Mouse (Mus musculus) hindbrain, embryonic 13.5 days (tissue): ENCODE results near the gene Spg7. TPM values are rescaled to one million over a fixed set of nuclear protein-coding genes. Genes with fewer than 3 reads are reported as not detected.

Experiments used
- ATAC-seq: fragments of 200-750 bp; cut with Nextera tagmentation; 2 replicates; pipeline ENCODE4 v1.8.0; 2017; ENCODE audit warnings: moderate TSS enrichment; ENCODE audit not compliant: low FRiP score
- H3K27ac ChIP-seq: fragments of 300-500 bp; sonication (generic); 2 replicates; pipeline ENCODE4 v1.5.1; 2015; ENCODE audit warnings: inconsistent platforms, mild to moderate bottlenecking, moderate library complexity
- H3K27me3 ChIP-seq: fragments of 300-500 bp; sonication (generic); 2 replicates; pipeline ENCODE4 v1.6.1; 2015; ENCODE audit warnings: mild to moderate bottlenecking, inconsistent platforms
- H3K36me3 ChIP-seq: fragments of 300-500 bp; sonication (generic); 2 replicates; pipeline ENCODE4 v1.6.1; 2015; ENCODE audit warnings: mild to moderate bottlenecking, inconsistent platforms
- H3K4me1 ChIP-seq: fragments of 300-500 bp; sonication (generic); replicated peaks from 2 replicates; pipeline ENCODE4 v1.6.1; 2015; ENCODE audit warnings: inconsistent platforms
- H3K4me2 ChIP-seq: fragments of 300-500 bp; sonication (generic); 2 replicates; pipeline ENCODE4 v1.6.1; 2015; ENCODE audit warnings: inconsistent platforms, mild to moderate bottlenecking, moderate library complexity
- H3K4me3 ChIP-seq: fragments of 300-500 bp; sonication (generic); 2 replicates; pipeline ENCODE4 v1.5.1; 2015; ENCODE audit warnings: mild to moderate bottlenecking, inconsistent platforms
- H3K9ac ChIP-seq: fragments of 300-500 bp; sonication (generic); 2 replicates; pipeline ENCODE4 v1.6.1; 2015; ENCODE audit warnings: mild to moderate bottlenecking, inconsistent platforms
- H3K9me3 ChIP-seq: fragments of 300-500 bp; sonication (generic); 2 replicates; pipeline ENCODE4 v1.6.1; 2016; ENCODE audit warnings: inconsistent platforms
- WGBS: fragments of 180-500 bp; shearing (Covaris S2); methylation state at CpG from one replicate; pipeline ENCODE4 v1.1.7; 2015; 5-methylcytosine and 5-hydroxymethylcytosine counted together
- polyA plus RNA-seq: library from polyadenylated mRNA; unstranded; fragments of >200 nt; fragmentation: Nextera tagmentation; extraction: Ambion mirVana; gene quantifications from 2 replicates; pipeline ENCODE4 v1.2.1, GENCODE M21; 2015

Gene Spg7
- polyA plus RNA-seq, 1 experiment from 2014 or later: 45.9 TPM

- Histone ChIP-seq H3K4me3 (peak overlapping the region; percentile 80), H3K4me1 (peaks cover 22% of the 10 kb centered on the region), H3K27me3 (no peaks in the 10 kb centered on the region), H3K27ac (peak overlapping the region; percentile 97; the same call in 1 of the 2 replicates), H3K9me3 (no peaks in the 10 kb centered on the region), H3K4me2 (peak overlapping the region; percentile 89), H3K36me3 (peaks cover 28% of the 10 kb centered on the region), H3K9ac (peak overlapping the region; percentile 98)
- ATAC-seq: no peak
- 20% methylated on average over 15 of the region's 15 CpGs for WGBS
Measured at GRCm38 (mm10) chr8:123103285-123103684, 40.5 kb downstream of the Spg7 start.

- H3K9ac ChIP-seq: peak overlapping the region; percentile 98; the same call in 1 of the 2 replicates
- peak overlapping the region; percentile 80 for H3K4me3 ChIP-seq
- H3K36me3 ChIP-seq: peaks cover 24% of the 10 kb centered on the region
- H3K27ac ChIP-seq: 0 out of 2 replicates have a peak overlapping the region, but pooled peaks have one; percentile 97
- H3K4me1 ChIP-seq: peaks cover 22% of the 10 kb centered on the region
- peak overlapping the region; percentile 89 for H3K4me2 ChIP-seq
- no peaks in the 10 kb centered on the region for H3K27me3 ChIP-seq
- no peaks in the 10 kb centered on the region for H3K9me3 ChIP-seq
- WGBS: 88% methylated on average over 6 of the region's 6 CpGs
- ATAC-seq: no peak
Measured at GRCm38 (mm10) chr8:123104046-123104767, 41.5 kb downstream of the Spg7 start.

GRCm38 (mm10) chr8:123105553-123106326, 43.0 kb downstream of the Spg7 start:
- Histone ChIP-seq H3K9me3 (no peaks in the 10 kb centered on the region), H3K4me1 (peaks cover 22% of the 10 kb centered on the region), H3K4me3 (no peak overlapping the region), H3K9ac (no peak overlapping the region), H3K27me3 (no peaks in the 10 kb centered on the region), H3K4me2 (no peak overlapping the region), H3K27ac (no peak overlapping the region), H3K36me3 (peaks cover 24% of the 10 kb centered on the region)
- 71% methylated on average over 5 of the region's 5 CpGs for WGBS
- ATAC-seq: no peak

- Histone ChIP-seq H3K9ac (no peak overlapping the region), H3K4me1 (peaks cover 21% of the 10 kb centered on the region), H3K4me3 (no peak overlapping the region), H3K36me3 (peaks cover 24% of the 10 kb centered on the region), H3K27ac (no peak overlapping the region), H3K9me3 (no peaks in the 10 kb centered on the region), H3K27me3 (no peaks in the 10 kb centered on the region), H3K4me2 (no peak overlapping the region)
- 53% methylated on average over 2 of the region's 2 CpGs for WGBS
- no peak for ATAC-seq
Measured at GRCm38 (mm10) chr8:123106531-123106930, 43.8 kb downstream of the Spg7 start.

- Histone ChIP-seq H3K36me3 (peaks cover 24% of the 10 kb centered on the region), H3K27ac (no peak overlapping the region), H3K9me3 (no peaks in the 10 kb centered on the region), H3K4me3 (no peak overlapping the region), H3K9ac (no peak overlapping the region), H3K27me3 (0 out of 2 replicates have a peak, but pooled peaks cover 3% of the 10 kb centered on the region), H3K4me2 (no peak overlapping the region), H3K4me1 (peaks cover 15% of the 10 kb centered on the region)
- no peak for ATAC-seq
- 79% methylated on average over 1 of the region's 1 CpGs for WGBS
Measured at GRCm38 (mm10) chr8:123108010-123108409, 45.3 kb downstream of the Spg7 start.

GRCm38 (mm10) chr8:123108953-123109352, 46.2 kb downstream of the Spg7 start:
- Histone ChIP-seq H3K4me1 (peaks cover 6% of the 10 kb centered on the region), H3K4me3 (no peak overlapping the region), H3K4me2 (no peak overlapping the region), H3K36me3 (peaks cover 17% of the 10 kb centered on the region), H3K9me3 (no peaks in the 10 kb centered on the region), H3K9ac (no peak overlapping the region), H3K27me3 (0 out of 2 replicates have a peak, but pooled peaks cover 5% of the 10 kb centered on the region), H3K27ac (no peak overlapping the region)
- no peak for ATAC-seq
- WGBS: 83% methylated on average over 5 of the region's 5 CpGs

- WGBS: 17% methylated on average over 4 of the region's 4 CpGs
- no peaks in the 10 kb centered on the region for H3K9me3 ChIP-seq
- peaks cover 17% of the 10 kb centered on the region for H3K27me3 ChIP-seq
- no peak overlapping the region for H3K27ac ChIP-seq
- H3K4me3 ChIP-seq: no peak overlapping the region
- ATAC-seq: no peak; the same call in 1 of the 2 replicates
- H3K4me1 ChIP-seq: no peaks in the 10 kb centered on the region
- no peak overlapping the region for H3K9ac ChIP-seq
- no peak overlapping the region for H3K4me2 ChIP-seq
- H3K36me3 ChIP-seq: peaks cover 2% of the 10 kb centered on the region
Measured at GRCm38 (mm10) chr8:123110649-123111048, 47.9 kb downstream of the Spg7 start.

GRCm38 (mm10) chr8:123112892-123113291, 50.1 kb downstream of the Spg7 start:
- 88% methylated on average over 9 of the region's 9 CpGs for WGBS
- no peak for ATAC-seq

GRCm38 (mm10) chr8:123113908-123114469, 51.2 kb downstream of the Spg7 start:
- no peak for ATAC-seq
- Histone ChIP-seq H3K36me3 (no peaks in the 10 kb centered on the region), H3K27me3 (peaks cover 50% of the 10 kb centered on the region), H3K9ac (no peak overlapping the region), H3K4me1 (peaks cover 17% of the 10 kb centered on the region), H3K4me2 (no peak overlapping the region), H3K4me3 (no peak overlapping the region), H3K9me3 (no peaks in the 10 kb centered on the region), H3K27ac (no peak overlapping the region)
- 74% methylated on average over 2 of the region's 2 CpGs for WGBS

More at GRCm38 (mm10) chr8:123112892-123113291, 50.1 kb downstream of the Spg7 start:
- Histone ChIP-seq H3K9ac (no peak overlapping the region), H3K4me2 (no peak overlapping the region), H3K36me3 (no peaks in the 10 kb centered on the region), H3K9me3 (no peaks in the 10 kb centered on the region), H3K27me3 (peaks cover 39% of the 10 kb centered on the region), H3K27ac (no peak overlapping the region), H3K4me1 (peaks cover 13% of the 10 kb centered on the region), H3K4me3 (no peak overlapping the region)

- 63% methylated on average over 3 of the region's 3 CpGs for WGBS
- H3K4me3 ChIP-seq: no peak overlapping the region
- no peaks in the 10 kb centered on the region for H3K36me3 ChIP-seq
- H3K27ac ChIP-seq: no peak overlapping the region
- H3K9ac ChIP-seq: no peak overlapping the region
- peaks cover 17% of the 10 kb centered on the region for H3K4me1 ChIP-seq
- H3K4me2 ChIP-seq: no peak overlapping the region
- H3K9me3 ChIP-seq: no peaks in the 10 kb centered on the region
- ATAC-seq: no peak
- H3K27me3 ChIP-seq: peaks cover 56% of the 10 kb centered on the region
Measured at GRCm38 (mm10) chr8:123114644-123115043, 51.9 kb downstream of the Spg7 start.

- peaks cover 65% of the 10 kb centered on the region for H3K27me3 ChIP-seq
Measured at GRCm38 (mm10) chr8:123117127-123117731, 54.5 kb downstream of the Spg7 start, which contains the start of gene Cpne7. Gene Cpne7 (plus strand): TSS chr8:123117374.

GRCm38 (mm10) chr8:123117744-123118143, 55.0 kb downstream of the Spg7 start:
- 3% methylated on average over 17 of the region's 17 CpGs for WGBS
- Histone ChIP-seq H3K27me3 (peaks cover 68% of the 10 kb centered on the region), H3K4me3 (peak overlapping the region; percentile 47), H3K4me2 (peak overlapping the region; percentile 71), H3K36me3 (no peaks in the 10 kb centered on the region), H3K27ac (no peak overlapping the region), H3K4me1 (peaks cover 17% of the 10 kb centered on the region), H3K9ac (peak overlapping the region; percentile 65), H3K9me3 (no peaks in the 10 kb centered on the region)
- ATAC-seq: no peak

More at GRCm38 (mm10) chr8:123117127-123117731, 54.5 kb downstream of the Spg7 start, which contains the start of gene Cpne7:
- ATAC-seq: no peak
- WGBS: 2% methylated on average over 51 of the region's 51 CpGs
- peak within 1 kb of the TSS; percentile 47 for H3K4me3 ChIP-seq
- H3K36me3 ChIP-seq: no peaks in the 10 kb centered on the region
- H3K4me2 ChIP-seq: peak within 1 kb of the TSS; percentile 71
- peak within 1 kb of the TSS; percentile 65 for H3K9ac ChIP-seq
- no peak within 1 kb of the TSS for H3K27ac ChIP-seq
- no peaks in the 10 kb centered on the region for H3K9me3 ChIP-seq
- peaks cover 17% of the 10 kb centered on the region for H3K4me1 ChIP-seq
